Mouse (Mus musculus): ENCODE measurements around the gene Satb1.

- TF ChIP-seq USF1 (IDR thresholded peaks at IDR 0.05; ENCODE audit: low read depth) (no peak), MYOG (IDR thresholded peaks at IDR 0.05; ENCODE audit: control insufficient read depth in 1 of 3, insufficient read depth in 1 of 3, insufficient read length in 2 of 3, low read depth in 2 of 3) (no peak)
Observed at GRCm38 (mm10) chr17:51752142-51752541, 80.9 kb downstream of the Satb1 start.

Measured in myocyte (in vitro differentiated cells).